Mouse (Mus musculus) heart, embryonic 15.5 days (tissue): ENCODE results near the gene Cd34. TPM values are rescaled to one million over a fixed set of nuclear protein-coding genes. Genes with fewer than 3 reads are reported as not detected.

Experiments
- ATAC-seq: fragments of 200-750 bp; cut with Nextera tagmentation; replicated peaks from 2 replicates; pipeline ENCODE4 v1.8.0; 2017; ENCODE audit warnings: low read depth, moderate TSS enrichment; ENCODE audit not compliant: insufficient number of reproducible peaks, insufficient read depth, low FRiP score
- H3K27ac ChIP-seq: fragments of 300-500 bp; sonication (generic); 2 replicates; pipeline ENCODE4 v1.5.1; 2015; ENCODE audit warnings: mild to moderate bottlenecking, inconsistent platforms
- H3K27me3 ChIP-seq: fragments of 300-500 bp; sonication (generic); 2 replicates; pipeline ENCODE4 v1.6.1; 2015; ENCODE audit warnings: inconsistent platforms
- H3K36me3 ChIP-seq: fragments of 300-500 bp; sonication (generic); 2 replicates; pipeline ENCODE4 v1.6.1; 2015; ENCODE audit warnings: mild to moderate bottlenecking, inconsistent platforms
- H3K4me1 ChIP-seq: fragments of 300-500 bp; sonication (generic); replicated peaks from 2 replicates; pipeline ENCODE4 v1.6.1; 2015; ENCODE audit warnings: inconsistent platforms
- H3K4me2 ChIP-seq: fragments of 300-500 bp; sonication (generic); 2 replicates; pipeline ENCODE4 v1.6.1; 2015; ENCODE audit warnings: inconsistent platforms, mild to moderate bottlenecking, moderate library complexity
- H3K4me3 ChIP-seq: fragments of 300-500 bp; sonication (generic); 2 replicates; pipeline ENCODE4 v1.5.1; 2015; ENCODE audit warnings: mild to moderate bottlenecking, inconsistent platforms
- H3K9ac ChIP-seq: fragments of 300-500 bp; sonication (generic); 2 replicates; pipeline ENCODE4 v1.6.1; 2015; ENCODE audit warnings: mild to moderate bottlenecking, inconsistent platforms
- H3K9me3 ChIP-seq: fragments of 300-500 bp; sonication (generic); replicated peaks from 2 replicates; pipeline ENCODE4 v1.6.1; 2016; ENCODE audit warnings: inconsistent platforms
- WGBS: fragments of 180-500 bp; shearing (Covaris S2); methylation state at CpG from one replicate; pipeline ENCODE4 v1.1.7; 2015; ENCODE audit warnings: mixed read lengths; 5-methylcytosine and 5-hydroxymethylcytosine counted together
- polyA plus RNA-seq: library from polyadenylated mRNA; unstranded; fragments of >200 nt; fragmentation: Nextera tagmentation; extraction: Ambion mirVana; gene quantifications from 2 replicates; pipeline ENCODE4 v1.2.1, GENCODE M21; 2015

Cd34 gene
- polyA plus RNA-seq = 111 and 116 TPM in 2 replicates

GRCm38 (mm10) chr1:194938715-194939114 is at the start of gene Cd34:
Cd34 (plus strand) TSS chr1:194938819.
- peak within 1 kb of the TSS; percentile 62 for H3K27ac ChIP-seq
- H3K36me3 ChIP-seq = no peaks in the 10 kb centered on the region
- ATAC-seq = peak; percentile 93
- H3K4me2 ChIP-seq = peak within 1 kb of the TSS; percentile 70
- WGBS = 2% methylated on average over 26 of the region's 26 CpGs
- peak within 1 kb of the TSS; percentile 54 for H3K4me3 ChIP-seq
- peak within 1 kb of the TSS; percentile 63 for H3K9ac ChIP-seq
- peaks cover 7% of the 10 kb centered on the region; the same call in 1 of the 2 replicates for H3K4me1 ChIP-seq
- H3K27me3 ChIP-seq = 0 out of 2 replicates have a peak, but pooled peaks cover 3% of the 10 kb centered on the region
- no peaks in the 10 kb centered on the region for H3K9me3 ChIP-seq

GRCm38 (mm10) chr1:194894513-194894912 is 44.1 kb upstream of the Cd34 start:
- WGBS = 43% methylated on average over 1 of the region's 1 CpGs
- Histone ChIP-seq H3K36me3 (no peaks in the 10 kb centered on the region), H3K27ac (no peak overlapping the region), H3K27me3 (no peaks in the 10 kb centered on the region), H3K4me1 (no peaks in the 10 kb centered on the region), H3K9me3 (no peaks in the 10 kb centered on the region), H3K9ac (no peak overlapping the region), H3K4me3 (no peak overlapping the region), H3K4me2 (no peak overlapping the region)
- ATAC-seq = no peak

GRCm38 (mm10) chr1:194895287-194895686 is 43.3 kb upstream of the Cd34 start:
- no peak overlapping the region for H3K4me3 ChIP-seq
- H3K4me1 ChIP-seq = no peaks in the 10 kb centered on the region
- no peaks in the 10 kb centered on the region for H3K27me3 ChIP-seq
- no peak overlapping the region for H3K9ac ChIP-seq
- H3K4me2 ChIP-seq = no peak overlapping the region
- ATAC-seq = no peak
- H3K36me3 ChIP-seq = no peaks in the 10 kb centered on the region
- no peak overlapping the region for H3K27ac ChIP-seq
- H3K9me3 ChIP-seq = no peaks in the 10 kb centered on the region
- 61% methylated on average over 3 of the region's 3 CpGs for WGBS

GRCm38 (mm10) chr1:194901075-194901474 is 37.5 kb upstream of the Cd34 start:
- no peak overlapping the region for H3K27ac ChIP-seq
- no peaks in the 10 kb centered on the region for H3K36me3 ChIP-seq
- H3K4me2 ChIP-seq = no peak overlapping the region
- H3K4me1 ChIP-seq = no peaks in the 10 kb centered on the region
- no peaks in the 10 kb centered on the region for H3K27me3 ChIP-seq
- no peaks in the 10 kb centered on the region for H3K9me3 ChIP-seq
- ATAC-seq = no peak
- H3K9ac ChIP-seq = no peak overlapping the region
- no peak overlapping the region for H3K4me3 ChIP-seq

GRCm38 (mm10) chr1:194901826-194902225 is 36.8 kb upstream of the Cd34 start:
- no peak for ATAC-seq
- 46% methylated on average over 1 of the region's 1 CpGs for WGBS
- Histone ChIP-seq H3K9ac (no peak overlapping the region), H3K4me1 (no peaks in the 10 kb centered on the region), H3K4me2 (no peak overlapping the region), H3K27ac (no peak overlapping the region), H3K27me3 (no peaks in the 10 kb centered on the region), H3K4me3 (no peak overlapping the region), H3K9me3 (no peaks in the 10 kb centered on the region), H3K36me3 (no peaks in the 10 kb centered on the region)

GRCm38 (mm10) chr1:194908956-194909355 is 29.7 kb upstream of the Cd34 start:
- Histone ChIP-seq H3K4me1 (no peaks in the 10 kb centered on the region), H3K36me3 (no peaks in the 10 kb centered on the region), H3K4me3 (no peak overlapping the region), H3K9me3 (no peaks in the 10 kb centered on the region), H3K27ac (no peak overlapping the region), H3K27me3 (no peaks in the 10 kb centered on the region), H3K4me2 (no peak overlapping the region), H3K9ac (no peak overlapping the region)
- ATAC-seq = no peak

GRCm38 (mm10) chr1:194925753-194926350 is 12.8 kb upstream of the Cd34 start:
- no peak for ATAC-seq
- 9% methylated on average over 1 of the region's 1 CpGs for WGBS
- H3K9me3 ChIP-seq = no peaks in the 10 kb centered on the region
- peak overlapping the region; percentile 51 for H3K27ac ChIP-seq
- H3K36me3 ChIP-seq = no peaks in the 10 kb centered on the region
- no peak overlapping the region for H3K4me3 ChIP-seq
- peaks cover 28% of the 10 kb centered on the region for H3K4me1 ChIP-seq
- no peak overlapping the region for H3K9ac ChIP-seq
- no peaks in the 10 kb centered on the region for H3K27me3 ChIP-seq
- no peak overlapping the region for H3K4me2 ChIP-seq

GRCm38 (mm10) chr1:194927887-194928286 is 10.7 kb upstream of the Cd34 start:
- Histone ChIP-seq H3K27me3 (no peaks in the 10 kb centered on the region), H3K36me3 (no peaks in the 10 kb centered on the region), H3K4me1 (peaks cover 31% of the 10 kb centered on the region), H3K27ac (peak overlapping the region; percentile 45; the same call in 1 of the 2 replicates), H3K4me2 (no peak overlapping the region), H3K9me3 (no peaks in the 10 kb centered on the region), H3K9ac (no peak overlapping the region), H3K4me3 (no peak overlapping the region)
- peak; percentile 83 for ATAC-seq
- 15% methylated on average over 3 of the region's 3 CpGs for whole genome bisulfite sequencing

- Histone ChIP-seq H3K27me3 (no peaks in the 10 kb centered on the region), H3K36me3 (no peaks in the 10 kb centered on the region), H3K9me3 (no peaks in the 10 kb centered on the region), H3K4me2 (no peak overlapping the region), H3K4me3 (no peak overlapping the region), H3K9ac (no peak overlapping the region), H3K27ac (0 out of 2 replicates have a peak overlapping the region, but pooled peaks have one; percentile 24), H3K4me1 (peaks cover 31% of the 10 kb centered on the region)
- no peak for ATAC-seq
- WGBS = 53% methylated on average over 2 of the region's 2 CpGs
Measured at GRCm38 (mm10) chr1:194929275-194929971, 9.2 kb upstream of the Cd34 start.

- WGBS = 44% methylated on average over 1 of the region's 1 CpGs
- Histone ChIP-seq H3K4me2 (no peak overlapping the region), H3K4me1 (peaks cover 31% of the 10 kb centered on the region), H3K4me3 (no peak overlapping the region), H3K36me3 (no peaks in the 10 kb centered on the region), H3K9me3 (no peaks in the 10 kb centered on the region), H3K27ac (peak overlapping the region; percentile 5; the same call in 1 of the 2 replicates), H3K27me3 (no peaks in the 10 kb centered on the region), H3K9ac (no peak overlapping the region)
- ATAC-seq = no peak; the same call in 1 of the 2 replicates
Measured at GRCm38 (mm10) chr1:194929972-194930355, 8.7 kb upstream of the Cd34 start.

- H3K9me3 ChIP-seq = no peaks in the 10 kb centered on the region
- H3K4me1 ChIP-seq = peaks cover 28% of the 10 kb centered on the region
- H3K4me2 ChIP-seq = no peak overlapping the region
- peak overlapping the region; percentile 5; the same call in 1 of the 2 replicates for H3K27ac ChIP-seq
- H3K4me3 ChIP-seq = no peak overlapping the region
- H3K36me3 ChIP-seq = no peaks in the 10 kb centered on the region
- H3K9ac ChIP-seq = no peak overlapping the region
- ATAC-seq = no peak
- no peaks in the 10 kb centered on the region for H3K27me3 ChIP-seq
Measured at GRCm38 (mm10) chr1:194930706-194931105, 7.9 kb upstream of the Cd34 start.

- Histone ChIP-seq H3K4me3 (no peak overlapping the region), H3K4me1 (peaks cover 9% of the 10 kb centered on the region; the same call in 1 of the 2 replicates), H3K9ac (no peak overlapping the region), H3K27me3 (0 out of 2 replicates have a peak, but pooled peaks cover 3% of the 10 kb centered on the region), H3K4me2 (no peak overlapping the region), H3K27ac (no peak overlapping the region), H3K9me3 (no peaks in the 10 kb centered on the region), H3K36me3 (no peaks in the 10 kb centered on the region)
- WGBS = 24% methylated on average over 1 of the region's 1 CpGs
- no peak for ATAC-seq
Measured at GRCm38 (mm10) chr1:194935351-194935750, 3.3 kb upstream of the Cd34 start.
